Mouse (Mus musculus): ENCODE measurements around the gene Obscn. TPM values are rescaled to one million over a fixed set of nuclear protein-coding genes. Genes with fewer than 3 reads are reported as not detected.
A peak's percentile ranks its signal among the peaks of the same experiment; 100 is the strongest.

Gene Obscn
- polyA plus RNA-seq, 1 experiment from 2014 or later: 0.14 TPM

DNA sequence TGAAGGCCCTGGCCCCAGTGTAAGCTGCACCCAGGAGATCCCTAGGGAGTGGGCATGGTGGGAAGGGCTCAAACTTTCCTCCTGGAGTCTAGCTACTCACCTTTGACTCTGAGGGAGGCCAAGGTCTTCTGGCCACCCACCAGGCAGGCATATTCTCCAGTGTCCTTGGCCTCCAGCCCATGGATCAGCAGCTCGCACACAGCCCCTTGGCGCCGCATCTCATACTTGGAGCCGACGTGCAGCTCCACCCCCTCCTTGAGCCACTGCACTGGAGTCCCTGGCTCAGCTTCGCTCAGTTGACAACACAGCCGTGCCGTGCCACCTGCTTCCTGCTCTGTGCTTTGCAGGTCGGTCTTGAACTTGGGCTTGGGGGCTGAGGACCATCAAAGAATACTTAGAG is 85.2 kb downstream of the Obscn start:
- no peak overlapping the region for H3K9ac ChIP-seq
- no peaks in the 10 kb centered on the region for H3K36me3 ChIP-seq (ENCODE audit: insufficient read depth)
- no peak overlapping the region for H3K27ac ChIP-seq (ENCODE audit: low read depth)
- H3K9me3 ChIP-seq (ENCODE audit: low read depth, low read length): no peaks in the 10 kb centered on the region
- H3K4me3 ChIP-seq (ENCODE audit: low read depth, low read length): no peak overlapping the region
- TF ChIP-seq CTCF (IDR thresholded peaks at IDR 0.05; ENCODE audit: low read depth): no peak
- DNase-seq: no peak
- no peak overlapping the region for H3K4me2 ChIP-seq
- no peak for ATAC-seq (ENCODE audit: insufficient read depth)
- H3K27me3 ChIP-seq (ENCODE audit: insufficient read depth, low read length): no peaks in the 10 kb centered on the region
- H3K4me1 ChIP-seq (ENCODE audit: insufficient read depth): no peaks in the 10 kb centered on the region
- 62% methylated on average over 9 of the region's 9 CpGs for WGBS

DNA sequence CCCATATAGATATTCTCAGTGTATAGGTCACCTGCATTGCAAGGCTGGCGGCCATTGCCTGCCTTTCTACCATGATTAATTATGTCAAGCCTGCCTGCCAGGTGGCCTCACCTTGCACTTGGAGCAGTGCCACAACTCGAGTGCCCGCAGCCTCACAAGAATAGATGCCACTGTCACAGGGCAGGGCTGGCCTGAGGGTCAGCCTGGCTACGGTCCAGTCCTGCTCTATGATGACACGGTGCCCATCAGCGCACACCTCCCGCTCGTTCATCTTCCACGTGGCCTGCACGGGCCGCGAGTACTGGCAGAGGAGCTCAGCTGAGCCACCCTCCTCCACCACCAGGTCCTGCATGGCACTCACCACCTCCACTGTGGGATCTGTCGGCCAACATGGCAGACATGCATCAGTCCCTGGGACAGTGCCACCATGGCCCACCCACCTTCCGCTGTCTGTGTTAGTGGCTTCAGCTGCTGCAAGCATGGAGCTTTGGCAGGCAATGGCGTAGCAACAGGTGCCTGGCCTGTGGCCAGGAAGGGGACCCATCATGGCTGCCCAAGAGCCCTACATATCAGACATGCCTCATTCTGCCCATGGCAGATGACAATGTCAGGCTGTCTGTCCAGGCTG is 91.4 kb downstream of the Obscn start:
- 88% methylated on average over 15 of the region's 15 CpGs for WGBS
- Histone ChIP-seq H3K27ac (ENCODE audit: low read depth) (no peak overlapping the region), H3K9ac (no peak overlapping the region), H3K36me3 (ENCODE audit: insufficient read depth) (no peaks in the 10 kb centered on the region), H3K4me2 (no peak overlapping the region), H3K4me1 (ENCODE audit: insufficient read depth) (no peaks in the 10 kb centered on the region), H3K27me3 (ENCODE audit: insufficient read depth, low read length) (no peaks in the 10 kb centered on the region), H3K9me3 (ENCODE audit: low read depth, low read length) (no peaks in the 10 kb centered on the region), H3K4me3 (ENCODE audit: low read depth, low read length) (no peak overlapping the region)
- DNase-seq: no peak
- no peak for TF ChIP-seq CTCF (IDR thresholded peaks at IDR 0.05; ENCODE audit: low read depth)
- ATAC-seq (ENCODE audit: insufficient read depth): no peak

DNA sequence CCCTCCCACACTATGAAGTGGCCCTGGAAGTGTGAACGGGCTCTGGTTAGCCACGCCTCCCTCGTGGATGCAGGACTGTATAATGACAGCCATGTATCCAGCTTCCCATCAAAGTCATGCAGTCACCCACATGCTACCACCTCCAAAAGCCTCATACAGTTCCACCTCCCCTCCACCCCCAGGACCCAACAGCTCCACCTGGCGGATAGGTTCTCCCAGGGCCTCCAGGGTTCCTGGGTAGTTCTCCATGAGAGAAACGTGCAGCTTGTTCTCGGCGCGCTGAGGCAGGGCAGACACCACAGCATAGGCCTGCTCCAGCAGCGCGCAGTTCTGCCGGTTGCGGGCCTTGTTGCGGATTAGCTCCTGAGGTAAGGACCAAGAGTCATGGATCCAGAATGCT is 107.2 kb downstream of the Obscn start:
- no peak for DNase-seq
- no peaks in the 10 kb centered on the region for H3K4me1 ChIP-seq (ENCODE audit: insufficient read depth)
- no peak overlapping the region for H3K4me3 ChIP-seq (ENCODE audit: low read depth, low read length)
- H3K4me2 ChIP-seq: no peak overlapping the region
- no peaks in the 10 kb centered on the region for H3K27me3 ChIP-seq (ENCODE audit: insufficient read depth, low read length)
- H3K9ac ChIP-seq: no peak overlapping the region
- H3K27ac ChIP-seq (ENCODE audit: low read depth): no peak overlapping the region
- WGBS: 86% methylated on average over 13 of the region's 13 CpGs
- TF ChIP-seq CTCF (IDR thresholded peaks at IDR 0.05; ENCODE audit: low read depth): no peak
- ATAC-seq (ENCODE audit: insufficient read depth): no peak
- no peaks in the 10 kb centered on the region for H3K36me3 ChIP-seq (ENCODE audit: insufficient read depth)
- H3K9me3 ChIP-seq (ENCODE audit: low read depth, low read length): no peaks in the 10 kb centered on the region

GRCm38 (mm10) chr11:59026411-59026810 is 109.8 kb downstream of the Obscn start:
- Histone ChIP-seq H3K27ac (ENCODE audit: low read depth) (no peak overlapping the region), H3K27me3 (ENCODE audit: insufficient read depth, low read length) (no peaks in the 10 kb centered on the region), H3K9ac (no peak overlapping the region), H3K36me3 (ENCODE audit: insufficient read depth) (no peaks in the 10 kb centered on the region), H3K4me1 (ENCODE audit: insufficient read depth) (no peaks in the 10 kb centered on the region), H3K9me3 (ENCODE audit: low read depth, low read length) (no peaks in the 10 kb centered on the region), H3K4me3 (ENCODE audit: low read depth, low read length) (no peak overlapping the region), H3K4me2 (no peak overlapping the region)
- no peak for ATAC-seq (ENCODE audit: insufficient read depth)
- no peak for TF ChIP-seq CTCF (IDR thresholded peaks at IDR 0.05; ENCODE audit: low read depth)
- DNase-seq: peak; percentile 4
- WGBS: 70% methylated on average over 6 of the region's 6 CpGs

DNA sequence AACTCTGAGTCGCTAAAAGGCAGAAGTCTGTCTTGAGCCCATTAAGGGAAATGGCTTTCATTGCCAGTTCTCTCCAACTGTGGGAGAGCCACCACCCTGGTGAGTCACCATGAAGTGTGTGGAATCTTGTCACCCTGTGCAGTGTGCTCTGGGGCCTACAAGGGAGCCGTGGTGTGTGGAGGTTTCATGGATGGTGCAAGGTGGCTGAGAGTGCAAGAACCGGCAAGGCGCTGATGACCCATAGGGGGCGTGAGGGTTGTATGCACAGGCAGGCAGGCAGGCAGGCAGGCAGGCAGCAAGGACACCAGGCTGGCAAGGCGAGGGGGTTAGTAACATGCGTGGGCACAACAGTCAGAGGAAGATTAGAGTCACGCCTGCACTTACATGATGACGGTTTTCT is 121.2 kb downstream of the Obscn start:
- 31% methylated on average over 9 of the region's 9 CpGs for WGBS

DNA sequence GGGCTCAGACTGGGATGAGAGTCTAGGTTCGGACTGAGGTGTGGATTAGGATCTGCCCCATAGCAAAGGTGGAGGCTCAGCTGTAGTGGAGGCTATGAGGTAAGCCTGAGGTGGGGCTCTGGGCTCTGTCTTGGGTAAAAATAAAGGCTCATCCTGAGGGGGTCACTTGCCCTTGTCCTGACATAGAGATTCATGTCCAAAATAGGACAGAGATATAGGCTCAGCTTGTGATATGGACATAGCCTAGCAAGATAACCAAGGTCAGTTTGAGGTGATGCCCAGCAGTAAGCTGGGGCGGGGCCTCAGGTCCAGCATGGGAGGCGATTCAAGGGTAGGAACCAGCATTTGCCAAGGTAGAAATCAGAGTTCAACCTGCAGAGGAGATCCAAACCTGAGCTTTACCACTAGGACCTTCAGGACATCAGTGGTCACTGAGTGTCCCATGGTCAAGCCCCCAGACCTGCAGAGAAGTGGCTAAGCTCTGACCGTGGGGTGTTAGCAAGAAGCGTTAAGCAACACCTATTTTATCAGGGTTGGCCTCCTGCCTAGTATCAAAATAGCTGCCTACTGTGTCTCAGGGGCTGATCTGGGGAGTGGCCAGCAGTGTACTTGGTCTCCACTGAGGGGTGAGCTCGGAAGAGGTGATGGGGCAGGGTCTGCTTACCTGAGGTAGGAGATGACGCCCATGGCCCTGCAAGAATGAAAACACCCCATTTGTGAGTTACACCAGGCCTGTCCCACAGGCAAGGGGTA is 133.7 kb downstream of the Obscn start:
- no peak overlapping the region for H3K4me3 ChIP-seq (ENCODE audit: low read depth, low read length)

More for the DNA sequence above, 121.2 kb downstream of the Obscn start:
- ATAC-seq (ENCODE audit: insufficient read depth) (no peak), DNase-seq (peak; percentile 41)
- Histone ChIP-seq H3K4me1 (ENCODE audit: insufficient read depth) (no peaks in the 10 kb centered on the region), H3K27me3 (ENCODE audit: insufficient read depth, low read length) (no peaks in the 10 kb centered on the region), H3K4me3 (ENCODE audit: low read depth, low read length) (no peak overlapping the region), H3K9me3 (ENCODE audit: low read depth, low read length) (no peaks in the 10 kb centered on the region), H3K9ac (no peak overlapping the region), H3K27ac (ENCODE audit: low read depth) (no peak overlapping the region), H3K4me2 (no peak overlapping the region), H3K36me3 (ENCODE audit: insufficient read depth) (no peaks in the 10 kb centered on the region)
- TF ChIP-seq CTCF (IDR thresholded peaks at IDR 0.05; ENCODE audit: low read depth): peak; percentile 72

DNA sequence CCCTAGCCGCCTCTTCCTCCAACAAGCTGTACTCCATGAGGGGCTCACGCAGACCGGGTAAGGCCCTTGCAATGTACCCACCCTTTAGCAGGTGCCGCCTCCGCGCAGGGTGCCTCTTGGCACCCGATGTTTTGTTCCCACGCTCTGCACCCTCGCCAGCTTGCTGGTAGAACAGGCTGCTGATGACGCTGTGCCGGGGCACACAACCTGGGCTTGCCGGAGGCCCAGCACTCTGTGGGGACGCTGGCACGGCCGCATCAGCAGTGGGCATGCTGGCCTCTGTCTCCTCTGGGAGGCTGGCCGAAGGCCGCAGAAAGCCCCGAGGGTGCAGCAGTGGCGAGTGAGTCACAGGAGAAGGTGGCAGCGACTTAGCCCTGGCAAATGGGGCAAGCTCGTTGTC is 135.6 kb downstream of the Obscn start:
- DNase-seq: no peak
- no peaks in the 10 kb centered on the region for H3K36me3 ChIP-seq (ENCODE audit: insufficient read depth)
- no peaks in the 10 kb centered on the region for H3K4me1 ChIP-seq (ENCODE audit: insufficient read depth)
- no peak overlapping the region for H3K4me2 ChIP-seq
- H3K4me3 ChIP-seq (ENCODE audit: low read depth, low read length): no peak overlapping the region
- no peak overlapping the region for H3K27ac ChIP-seq (ENCODE audit: low read depth)
- H3K9me3 ChIP-seq (ENCODE audit: low read depth, low read length): no peaks in the 10 kb centered on the region
- H3K27me3 ChIP-seq (ENCODE audit: insufficient read depth, low read length): no peaks in the 10 kb centered on the region
- no peak for TF ChIP-seq CTCF (IDR thresholded peaks at IDR 0.05; ENCODE audit: low read depth)
- WGBS: 88% methylated on average over 21 of the region's 21 CpGs
- no peak for ATAC-seq (ENCODE audit: insufficient read depth)
- H3K9ac ChIP-seq: no peak overlapping the region

More for the DNA sequence above, 133.7 kb downstream of the Obscn start:
- Histone ChIP-seq H3K9me3 (ENCODE audit: low read depth, low read length) (no peaks in the 10 kb centered on the region), H3K4me2 (no peak overlapping the region), H3K9ac (no peak overlapping the region), H3K27ac (ENCODE audit: low read depth) (no peak overlapping the region), H3K27me3 (ENCODE audit: insufficient read depth, low read length) (no peaks in the 10 kb centered on the region), H3K4me1 (ENCODE audit: insufficient read depth) (no peaks in the 10 kb centered on the region), H3K36me3 (ENCODE audit: insufficient read depth) (no peaks in the 10 kb centered on the region)
- WGBS: 70% methylated on average over 7 of the region's 7 CpGs
- ATAC-seq (ENCODE audit: insufficient read depth): no peak
- TF ChIP-seq CTCF (IDR thresholded peaks at IDR 0.05; ENCODE audit: low read depth): no peak
- no peak for DNase-seq
